Mouse (Mus musculus) stomach, postnatal 0 days (tissue): ENCODE data around the gene Mynn. TPM values are rescaled to one million over a fixed set of nuclear protein-coding genes. Genes with fewer than 3 reads are reported as not detected.
A peak's percentile ranks its signal among the peaks of the same experiment; 100 is the strongest.
"Not testable (repeated sequence)": the region's sequence is repeated elsewhere in the genome, so short reads cannot be mapped to it uniquely, and the experiment has no call there.

ENCODE experiments used
- ATAC-seq: fragments of 200-750 bp; cut with Nextera tagmentation; 2 replicates; pipeline ENCODE4 v1.8.0; 2017; ENCODE audit not compliant: low FRiP score, low TSS enrichment
- DNase-seq: peaks from one replicate; pipeline ENCODE4 v3.0.0-alpha.2; 2016; ENCODE audit warnings: low spot score
- H3K27ac ChIP-seq: fragments of 300-500 bp; sonication (generic); replicated peaks from 2 replicates; pipeline ENCODE4 v1.5.1; 2014; ENCODE audit warnings: mild to moderate bottlenecking, control low read depth
- H3K27me3 ChIP-seq: fragments of 300-500 bp; sonication (generic); 2 replicates; pipeline ENCODE4 v1.6.1; 2014; ENCODE audit warnings: low read length; ENCODE audit not compliant: control insufficient read depth, insufficient read depth
- H3K36me3 ChIP-seq: fragments of 300-500 bp; sonication (generic); 2 replicates; pipeline ENCODE4 v1.6.1; 2014; ENCODE audit warnings: low read length, mixed read lengths; ENCODE audit not compliant: control insufficient read depth, insufficient read depth
- H3K4me1 ChIP-seq: fragments of 300-500 bp; sonication (generic); replicated peaks from 2 replicates; pipeline ENCODE4 v1.6.1; 2014; ENCODE audit warnings: antibody characterized with exemption; ENCODE audit not compliant: control insufficient read depth, insufficient read depth
- H3K4me2 ChIP-seq: fragments of 300-500 bp; sonication (generic); replicated peaks from 2 replicates; pipeline ENCODE4 v1.6.1; 2014; ENCODE audit warnings: low read depth, mild to moderate bottlenecking, control low read depth, moderate library complexity
- H3K4me3 ChIP-seq: fragments of 300-500 bp; sonication (generic); 2 replicates; pipeline ENCODE4 v1.5.1; 2014; ENCODE audit warnings: low read depth, low read length, control low read depth
- H3K9ac ChIP-seq: fragments of 300-500 bp; sonication (generic); 2 replicates; pipeline ENCODE4 v1.6.1; 2014; ENCODE audit warnings: mild to moderate bottlenecking, low read length, control low read depth, mixed read lengths
- H3K9me3 ChIP-seq: fragments of 300-500 bp; sonication (generic); 2 replicates; pipeline ENCODE4 v1.6.1; 2016; ENCODE audit warnings: low read length; ENCODE audit not compliant: control insufficient read depth
- CTCF ChIP-seq: IDR thresholded peaks from 2 replicates; pipeline ENCODE4 v1.5.1; 2016; ENCODE audit warnings: antibody characterized with exemption, low read depth, mild to moderate bottlenecking, moderate library complexity
- EP300 ChIP-seq: optimal IDR thresholded peaks from 2 replicates; pipeline ENCODE3; 2016; ENCODE audit warnings: antibody characterized with exemption
- WGBS: fragments of 180-500 bp; shearing (Covaris S2); extraction: QIAGEN DNeasy Blood & Tissue Kit; methylation state at CpG from one replicate; pipeline ENCODE4 v1.1.7; 2014; 5-methylcytosine and 5-hydroxymethylcytosine counted together
- polyA plus RNA-seq: library from polyadenylated mRNA; unstranded; fragments of >200 nt; fragmentation: Nextera tagmentation; extraction: Ambion mirVana; gene quantifications from 2 replicates; pipeline ENCODE4 v1.2.1, GENCODE M21; 2015

The Mynn gene
- polyA plus RNA-seq, result 11.2 and 12.0 TPM in 2 replicates

DNA sequence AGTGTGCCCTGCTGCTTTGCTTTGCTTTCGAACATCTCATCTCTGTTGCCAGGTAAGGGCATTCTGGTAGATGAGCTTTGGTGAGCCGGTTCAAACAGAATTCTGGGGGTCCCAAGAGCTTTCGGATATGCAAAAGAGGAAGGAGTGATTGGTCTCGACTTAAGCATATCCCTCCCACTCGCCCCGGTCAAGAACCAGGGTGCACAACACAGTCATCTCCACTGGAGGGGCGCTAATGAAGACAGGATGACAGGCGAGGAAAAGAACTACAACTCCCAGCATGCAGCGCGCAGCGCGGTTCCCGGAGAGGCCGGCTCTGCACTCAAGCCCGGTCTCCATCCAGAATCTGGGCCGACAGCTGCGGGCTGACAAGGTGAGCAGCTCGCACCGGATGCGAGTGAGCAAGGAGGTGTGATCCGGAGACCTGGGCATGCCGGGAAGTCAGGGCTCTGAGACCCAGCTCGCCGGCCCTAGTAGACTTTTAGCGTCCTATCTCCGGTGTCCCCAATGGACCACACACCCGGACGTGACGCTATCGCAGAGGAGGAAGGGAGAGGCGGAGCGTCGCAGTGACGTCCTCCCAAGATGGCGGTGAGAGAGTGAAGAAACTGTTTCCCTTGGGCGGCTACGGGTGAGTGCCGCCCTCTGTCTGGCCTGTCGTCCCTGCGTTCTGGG is at the start of gene Mynn:
Gene Mynn, plus strand, starts transcription at position 1 of the 675 bp plus-strand sequence.
- Histone ChIP-seq H3K4me2 (peak within 1 kb of the TSS; percentile 75), H3K27ac (peak within 1 kb of the TSS; percentile 97), H3K4me3 (peak within 1 kb of the TSS; percentile 88), H3K27me3 (no peaks in the 10 kb centered on the region), H3K36me3 (peaks cover under 1% of the 10 kb centered on the region; the same call in 1 of the 2 replicates), H3K9ac (peak within 1 kb of the TSS; percentile 91), H3K9me3 (no peaks in the 10 kb centered on the region), H3K4me1 (peaks cover 7% of the 10 kb centered on the region; the same call in 1 of the 2 replicates)
- DNase-seq (peak; percentile 95), ATAC-seq (peak; percentile 96)
- WGBS, result under 1% methylated on average over 40 of the region's 40 CpGs
- TF ChIP-seq EP300, result no peak
- TF ChIP-seq CTCF, result peak; percentile 68

DNA sequence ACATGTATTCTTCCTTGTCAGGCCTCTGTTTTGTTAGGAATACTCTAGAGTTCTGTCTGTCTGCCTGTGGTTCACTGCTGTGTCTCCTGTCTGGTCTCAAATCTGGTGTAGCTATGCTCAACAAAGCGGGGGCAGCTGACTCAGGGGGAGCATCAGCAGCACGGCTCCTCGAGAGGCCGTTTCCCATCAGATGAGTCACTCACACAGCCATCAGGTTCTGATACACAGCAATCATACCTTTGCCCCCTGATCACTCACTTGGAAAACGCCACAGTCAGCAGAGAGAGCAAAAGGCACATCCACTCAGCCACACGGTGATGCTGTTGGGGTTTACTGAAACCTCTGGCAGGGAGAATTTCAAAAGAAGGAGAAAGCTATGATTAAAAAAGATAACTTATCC is 48.1 kb upstream of the Mynn start:
- no peaks in the 10 kb centered on the region for H3K27me3 ChIP-seq
- WGBS, result 63% methylated on average over 6 of the region's 6 CpGs
- no peak overlapping the region for H3K4me2 ChIP-seq
- TF ChIP-seq CTCF, result no peak
- no peaks in the 10 kb centered on the region for H3K36me3 ChIP-seq
- no peaks in the 10 kb centered on the region for H3K9me3 ChIP-seq
- ATAC-seq, result no peak
- no peaks in the 10 kb centered on the region for H3K4me1 ChIP-seq
- no peak overlapping the region for H3K27ac ChIP-seq
- H3K4me3 ChIP-seq, result no peak overlapping the region
- H3K9ac ChIP-seq, result no peak overlapping the region
- DNase-seq, result no peak

DNA sequence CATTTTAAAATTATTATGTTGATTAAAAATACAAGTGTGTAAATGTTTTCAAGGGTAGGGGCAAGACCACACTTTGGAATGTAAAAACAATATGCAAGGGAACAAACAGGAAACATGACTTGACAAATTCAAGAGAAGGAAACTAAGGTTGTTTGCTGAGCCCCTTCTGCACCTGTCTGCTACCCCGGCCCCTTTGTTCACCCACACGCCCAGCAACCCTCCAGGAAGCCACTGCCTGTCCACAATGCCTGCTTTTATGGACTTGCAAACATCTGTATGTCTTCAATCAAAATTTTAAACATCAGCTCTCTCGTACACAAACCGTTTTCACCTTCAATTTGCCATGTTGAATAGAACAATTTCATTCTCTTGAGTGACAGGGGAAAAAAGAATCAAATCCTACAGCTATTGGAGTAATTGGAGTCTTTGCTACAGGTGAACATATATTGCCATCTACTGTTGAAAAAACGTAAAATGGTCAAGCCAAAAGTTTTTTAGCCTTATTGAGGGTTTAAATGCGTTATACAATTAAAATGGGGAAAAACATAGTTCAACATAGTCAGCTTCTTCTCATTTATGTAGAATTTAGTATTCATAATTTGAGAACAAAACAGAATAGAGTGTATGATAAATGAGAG is 41.1 kb upstream of the Mynn start:
- ATAC-seq (no peak), DNase-seq (no peak)
- no peaks in the 10 kb centered on the region for H3K36me3 ChIP-seq
- TF ChIP-seq CTCF, result peak; percentile 78
- TF ChIP-seq EP300, result no peak
- H3K4me2 ChIP-seq, result no peak overlapping the region
- no peaks in the 10 kb centered on the region for H3K27me3 ChIP-seq
- no peak overlapping the region for H3K27ac ChIP-seq
- H3K4me3 ChIP-seq, result no peak overlapping the region
- no peak overlapping the region for H3K9ac ChIP-seq
- H3K4me1 ChIP-seq, result no peaks in the 10 kb centered on the region
- 37% methylated on average over 6 of the region's 6 CpGs for WGBS
- no peaks in the 10 kb centered on the region for H3K9me3 ChIP-seq

DNA sequence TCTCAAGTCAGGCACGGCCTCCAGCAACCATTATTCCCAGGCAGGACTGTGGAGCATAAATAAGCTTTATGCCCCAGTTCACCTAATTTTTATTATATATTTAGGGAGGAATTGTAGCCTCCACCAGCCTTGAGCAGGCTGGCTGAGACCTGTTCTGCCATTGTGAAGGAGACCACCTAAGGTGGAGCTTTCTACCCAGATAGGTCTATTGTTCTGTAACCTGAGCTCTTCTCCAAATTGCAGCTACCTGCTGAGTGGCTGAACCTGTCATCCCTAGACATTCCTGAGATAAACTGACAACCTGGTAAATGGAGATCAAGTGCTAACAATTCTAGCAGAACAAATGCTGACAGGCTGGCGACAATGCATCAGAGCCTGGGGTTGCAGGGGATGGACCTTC is 35.5 kb upstream of the Mynn start:
- H3K27ac ChIP-seq, H3K36me3 ChIP-seq, H3K4me3 ChIP-seq, H3K4me2 ChIP-seq, H3K4me1 ChIP-seq, DNase-seq, H3K9ac ChIP-seq, H3K27me3 ChIP-seq, ATAC-seq, H3K9me3 ChIP-seq: not testable (repeated sequence)
- no CpG with 5 or more reads among the region's 2 CpGs for WGBS

DNA sequence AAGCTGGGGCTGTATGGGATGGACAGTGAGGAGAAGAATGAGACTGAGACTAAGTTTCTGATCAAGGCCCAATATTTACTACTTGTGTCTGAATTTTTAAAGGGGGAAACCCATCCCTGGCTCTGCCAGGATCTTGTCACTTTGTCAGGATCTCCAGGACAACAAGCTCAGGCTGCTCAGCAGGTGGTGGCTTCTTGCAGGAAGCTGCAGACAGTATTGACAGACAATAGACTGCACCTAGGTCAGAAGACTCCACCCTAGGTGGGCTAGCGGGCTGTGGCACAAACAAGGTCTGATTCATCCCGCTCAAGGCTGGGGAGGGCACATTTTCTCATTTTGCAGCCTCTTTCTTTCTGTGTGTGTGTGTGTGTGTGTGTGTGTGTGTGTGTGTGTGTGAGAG is 28.3 kb upstream of the Mynn start:
- Histone ChIP-seq H3K36me3 (no peaks in the 10 kb centered on the region), H3K27me3 (no peaks in the 10 kb centered on the region), H3K9ac (no peak overlapping the region), H3K4me1 (no peaks in the 10 kb centered on the region), H3K9me3 (no peaks in the 10 kb centered on the region), H3K27ac (no peak overlapping the region), H3K4me3 (no peak overlapping the region), H3K4me2 (no peak overlapping the region)
- no peak for TF ChIP-seq EP300
- TF ChIP-seq CTCF, result no peak
- DNase-seq (no peak), ATAC-seq (no peak)
- WGBS, result 22% methylated on average over 2 of the region's 2 CpGs

DNA sequence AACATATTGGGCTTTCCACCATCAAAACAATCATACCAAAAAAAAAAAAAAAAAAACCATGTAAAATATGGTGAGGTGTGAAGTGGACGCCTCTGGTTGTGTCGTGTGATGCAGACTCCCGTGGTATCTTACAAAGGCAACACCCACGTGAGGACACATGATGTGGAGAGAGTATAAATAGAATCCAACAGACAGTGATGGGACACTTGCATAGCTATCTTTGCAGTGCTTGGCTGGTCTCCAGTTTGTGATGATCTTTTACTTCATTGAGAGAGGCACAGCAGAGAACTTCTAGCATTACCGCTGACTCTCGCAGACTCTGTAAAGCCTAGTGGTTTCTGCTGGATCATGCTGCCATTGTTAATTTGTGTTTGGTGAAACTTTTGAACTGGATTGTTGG is 13.0 kb upstream of the Mynn start:
- no peaks in the 10 kb centered on the region for H3K27me3 ChIP-seq
- no peak overlapping the region for H3K4me2 ChIP-seq
- DNase-seq (no peak), ATAC-seq (no peak)
- H3K27ac ChIP-seq, result no peak overlapping the region
- no peaks in the 10 kb centered on the region for H3K9me3 ChIP-seq
- no peak for TF ChIP-seq CTCF
- no peak for TF ChIP-seq EP300
- H3K4me3 ChIP-seq, result no peak overlapping the region
- H3K36me3 ChIP-seq, result no peaks in the 10 kb centered on the region
- H3K9ac ChIP-seq, result no peak overlapping the region
- WGBS, result 78% methylated on average over 6 of the region's 6 CpGs
- no peaks in the 10 kb centered on the region for H3K4me1 ChIP-seq
